Mouse (Mus musculus): ENCODE data around the gene Sfn. TPM values are rescaled to one million over a fixed set of nuclear protein-coding genes. Genes with fewer than 3 reads are reported as not detected.

Gene Sfn
- polyA plus RNA-seq, 1 experiment from 2014 or later = 4.1 TPM

Small RNA genes lying within 50 kb of the gene (microRNA-seq; reads per million reads assigned to microRNA genes)
- gene Gm23158 = not detected

Other genes starting within 250 kb of the Sfn start
- 18.4 and 21.3 TPM in 2 replicates for gene Wdtc1, start 248.7 kb downstream of the Sfn start, polyA plus RNA-seq (2015; fragmentation: Nextera tagmentation; extraction: Ambion mirVana)
- gene Slc9a1, start 232.5 kb downstream of the Sfn start, polyA plus RNA-seq (2015; fragmentation: Nextera tagmentation; extraction: Ambion mirVana) = 6.7 and 7.5 TPM in 2 replicates
- 0.13 and 0.30 TPM in 2 replicates for gene Tent5b, start 122.0 kb downstream of the Sfn start, polyA plus RNA-seq (2015; fragmentation: Nextera tagmentation; extraction: Ambion mirVana)
- gene Trnp1, start 103.6 kb downstream of the Sfn start, polyA plus RNA-seq (2015; fragmentation: Nextera tagmentation; extraction: Ambion mirVana) = 2.8 and 3.9 TPM in 2 replicates
- 0.30 and 0.39 TPM in 2 replicates for gene Kdf1, start 83.2 kb downstream of the Sfn start, polyA plus RNA-seq (2015; fragmentation: Nextera tagmentation; extraction: Ambion mirVana)
- 256 and 265 TPM in 2 replicates for gene Nudc, start 56.2 kb downstream of the Sfn start, polyA plus RNA-seq (2015; fragmentation: Nextera tagmentation; extraction: Ambion mirVana)
- not detected in 2 replicates for gene Nr0b2, start 48.8 kb downstream of the Sfn start, polyA plus RNA-seq (2015; fragmentation: Nextera tagmentation; extraction: Ambion mirVana)
- 6.7 and 8.3 TPM in 2 replicates for gene Gpatch3, start 27.4 kb downstream of the Sfn start, polyA plus RNA-seq (2015; fragmentation: Nextera tagmentation; extraction: Ambion mirVana)
- 17.7 and 22.2 TPM in 2 replicates for gene Gpn2, start 17.8 kb downstream of the Sfn start, polyA plus RNA-seq (2015; fragmentation: Nextera tagmentation; extraction: Ambion mirVana)
- 3.4 and 4.4 TPM in 2 replicates for gene Zdhhc18, start 48.0 kb upstream of the Sfn start, polyA plus RNA-seq (2015; fragmentation: Nextera tagmentation; extraction: Ambion mirVana)
- gene Pigv, start 70.5 kb upstream of the Sfn start, polyA plus RNA-seq (2015; fragmentation: Nextera tagmentation; extraction: Ambion mirVana) = 13.4 and 14.1 TPM in 2 replicates
- gene Arid1a, start 154.6 kb upstream of the Sfn start, polyA plus RNA-seq (2015; fragmentation: Nextera tagmentation; extraction: Ambion mirVana) = 35.6 and 37.4 TPM in 2 replicates

Data from hindbrain, embryonic 13.5 days (tissue).